Mouse (Mus musculus) MEL (cell line): Measurements from ENCODE around the gene Chd9.

Experiments used
- EP300 ChIP-seq, 2 experiments: IDR thresholded peaks; 2 replicates each; pipeline ENCODE4 v1.6.1; 2011; ENCODE audit warnings: improper control_type of control experiment in 2 of 2, low read length in 2 of 2, low read depth in 1 of 2, mild to moderate bottlenecking in 1 of 2
- MEF2A ChIP-seq: IDR thresholded peaks from 2 replicates; pipeline ENCODE4 v1.6.1; 2014; ENCODE audit warnings: low read depth, mild to moderate bottlenecking, inconsistent platforms, low read length, improper control_type of control experiment; ENCODE audit not compliant: poor library complexity, insufficient replicate concordance, severe bottlenecking; ENCODE audit errors: extremely low read depth
- RCOR1 ChIP-seq: IDR thresholded peaks from 2 replicates; pipeline ENCODE4 v1.6.1; 2012; ENCODE audit warnings: low read depth, mild to moderate bottlenecking, inconsistent platforms, low read length, improper control_type of control experiment
- ZC3H11A ChIP-seq: IDR thresholded peaks from 2 replicates; pipeline ENCODE4 v1.6.1; 2012; ENCODE audit warnings: low read depth, mild to moderate bottlenecking, inconsistent platforms, low read length, improper control_type of control experiment

DNA sequence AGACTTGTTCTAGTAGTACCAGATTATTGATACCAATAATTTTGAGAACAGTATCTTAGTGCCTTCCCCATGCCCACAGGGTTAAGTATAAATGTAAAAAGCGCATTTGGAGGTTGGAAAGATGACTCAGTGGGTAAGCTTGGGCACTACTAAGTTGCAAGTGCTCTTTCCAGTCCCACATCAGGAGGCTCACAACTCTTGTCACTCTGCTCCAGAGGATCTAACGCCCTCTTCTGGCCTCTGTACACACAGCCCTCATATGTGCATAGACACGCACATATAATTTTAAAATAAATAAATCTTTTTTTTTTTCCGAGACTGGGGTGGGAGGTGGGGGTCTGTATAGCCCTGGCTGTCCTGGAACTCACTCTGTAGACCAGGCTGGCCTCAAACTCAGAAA is 131.6 kb downstream of the Chd9 start:
- TF ChIP-seq RCOR1: no peak
- no peak for TF ChIP-seq ZC3H11A
- no peak for TF ChIP-seq MEF2A
- TF ChIP-seq EP300 (IDR thresholded peaks at IDR 0.05; ENCODE audit: low read depth in 1 of 2, low read length in 2 of 2): no peak
